Mouse (Mus musculus): ENCODE measurements around the gene Ccnl1.

DNA sequence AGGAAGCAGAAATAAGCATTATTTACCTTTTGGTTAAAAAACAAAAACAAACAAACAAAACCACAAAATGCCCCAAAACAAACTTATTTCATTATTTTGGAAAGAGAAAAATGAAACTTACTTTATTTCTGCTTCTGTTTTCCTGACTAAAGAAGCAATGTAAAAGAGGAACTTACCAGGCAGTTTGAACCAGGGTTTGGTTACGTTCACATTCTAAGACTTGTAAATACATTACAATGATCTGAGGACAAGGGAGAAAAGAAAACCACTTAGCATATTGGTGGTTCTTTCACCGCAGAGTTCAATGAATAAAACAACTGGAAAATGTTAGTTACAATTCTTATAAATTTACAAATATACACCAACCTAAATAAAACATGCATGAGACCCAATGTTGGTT lies 7.7 kb downstream of the Ccnl1 start:
- TF ChIP-seq POLR2A (IDR thresholded peaks at IDR 0.05; ENCODE audit: insufficient read depth, low read depth, low read length): no peak
- no peak for TF ChIP-seq CTCF (IDR thresholded peaks at IDR 0.05)
- no peak for TF ChIP-seq EP300 (IDR thresholded peaks at IDR 0.05; ENCODE audit: insufficient read depth, low read depth, low read length)

All from heart, adult 2 months (tissue).